Mouse (Mus musculus) bone marrow, adult 2 months (tissue): ENCODE data around the gene Slc27a2. TPM values are rescaled to one million over a fixed set of nuclear protein-coding genes. Genes with fewer than 3 reads are reported as not detected.

Experiments
- H3K27ac ChIP-seq: fragments of 200-500 bp; 2 replicates; pipeline ENCODE4 v1.5.1; 2012; ENCODE audit warnings: low read depth, mild to moderate bottlenecking, control low read depth, inconsistent platforms, low read length; ENCODE audit not compliant: control insufficient read depth, poor library complexity, insufficient read depth
- H3K4me1 ChIP-seq: fragments of 200-500 bp; 2 replicates; pipeline ENCODE4 v1.6.1; 2011; ENCODE audit warnings: low read length; ENCODE audit not compliant: control insufficient read depth, insufficient read depth
- H3K4me3 ChIP-seq: fragments of 200-500 bp; replicated peaks from 2 replicates; pipeline ENCODE3; 2011; ENCODE audit warnings: mild to moderate bottlenecking, low read depth, low read length, control low read depth; ENCODE audit not compliant: control insufficient read depth
- CTCF ChIP-seq: fragments of 200-500 bp; IDR thresholded peaks from 2 replicates; pipeline ENCODE4 v1.5.1; 2011; ENCODE audit warnings: low read length, control low read depth; ENCODE audit not compliant: control insufficient read depth, insufficient read depth
- POLR2A ChIP-seq: fragments of 200-500 bp; IDR thresholded peaks from 2 replicates; pipeline ENCODE4 v1.6.1; 2011; ENCODE audit warnings: low read depth, mild to moderate bottlenecking, control low read depth, low read length, borderline replicate concordance; ENCODE audit not compliant: control insufficient read depth
- WGBS: fragments of 180-500 bp; shearing (Covaris S2); methylation state at CpG from one replicate; pipeline ENCODE4 v1.1.7; 2018; 5-methylcytosine and 5-hydroxymethylcytosine counted together
- polyA plus RNA-seq: library from polyadenylated mRNA; stranded (reverse); fragments of >200 nt; gene quantifications from 2 replicates; pipeline ENCODE4 v1.2.4, GENCODE M21; 2011; ENCODE audit warnings: low replicate concordance; ENCODE audit not compliant: missing spikeins, insufficient read depth, insufficient read length

The Slc27a2 gene
- polyA plus RNA-seq, 1 experiment: 13.0 TPM

DNA sequence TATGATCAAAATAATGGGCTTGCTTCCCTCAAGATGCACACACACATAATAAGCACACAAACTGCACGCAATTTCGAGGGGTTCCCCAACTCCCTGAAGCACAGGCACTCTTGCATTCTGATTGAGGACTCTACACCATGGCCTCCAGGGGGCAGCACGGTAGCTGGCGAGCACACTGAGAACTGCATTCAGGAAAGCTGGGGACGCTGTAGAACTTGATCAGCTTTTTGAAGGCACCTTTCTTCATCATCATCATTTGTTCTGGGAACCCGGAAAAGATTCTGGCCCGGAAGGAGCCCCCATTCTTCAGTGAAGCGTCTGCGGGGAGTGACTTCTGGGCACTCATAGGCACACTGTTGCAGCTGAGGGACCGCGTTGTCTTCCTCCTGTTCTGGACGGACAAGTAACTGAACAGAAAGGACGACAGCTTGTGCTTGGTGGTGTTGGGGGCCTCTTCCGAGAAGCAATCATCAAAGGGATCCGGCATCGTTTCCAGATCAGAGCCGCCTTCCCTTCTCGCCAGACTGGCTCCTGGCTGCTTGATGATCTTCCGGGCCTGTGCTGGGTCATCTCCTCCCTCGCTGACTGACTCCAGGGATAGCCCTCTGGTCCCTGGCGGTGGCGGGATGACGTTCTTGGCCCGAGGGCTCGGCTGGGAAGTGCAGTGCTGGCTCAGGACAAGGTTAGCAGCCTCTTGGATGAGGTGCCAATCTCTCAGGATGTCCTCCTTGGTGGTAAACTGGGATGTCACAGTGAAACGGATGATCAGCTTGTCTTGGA, 41.8 kb downstream of the Slc27a2 start:
- Histone ChIP-seq H3K4me3 (no peak overlapping the region), H3K27ac (no peak overlapping the region), H3K4me1 (peaks cover 1% of the 10 kb centered on the region; the same call in 1 of the 2 replicates)
- 46% methylated on average over 26 of the region's 26 CpGs for WGBS
- TF ChIP-seq CTCF (peak; percentile 92), POLR2A (no peak)

DNA sequence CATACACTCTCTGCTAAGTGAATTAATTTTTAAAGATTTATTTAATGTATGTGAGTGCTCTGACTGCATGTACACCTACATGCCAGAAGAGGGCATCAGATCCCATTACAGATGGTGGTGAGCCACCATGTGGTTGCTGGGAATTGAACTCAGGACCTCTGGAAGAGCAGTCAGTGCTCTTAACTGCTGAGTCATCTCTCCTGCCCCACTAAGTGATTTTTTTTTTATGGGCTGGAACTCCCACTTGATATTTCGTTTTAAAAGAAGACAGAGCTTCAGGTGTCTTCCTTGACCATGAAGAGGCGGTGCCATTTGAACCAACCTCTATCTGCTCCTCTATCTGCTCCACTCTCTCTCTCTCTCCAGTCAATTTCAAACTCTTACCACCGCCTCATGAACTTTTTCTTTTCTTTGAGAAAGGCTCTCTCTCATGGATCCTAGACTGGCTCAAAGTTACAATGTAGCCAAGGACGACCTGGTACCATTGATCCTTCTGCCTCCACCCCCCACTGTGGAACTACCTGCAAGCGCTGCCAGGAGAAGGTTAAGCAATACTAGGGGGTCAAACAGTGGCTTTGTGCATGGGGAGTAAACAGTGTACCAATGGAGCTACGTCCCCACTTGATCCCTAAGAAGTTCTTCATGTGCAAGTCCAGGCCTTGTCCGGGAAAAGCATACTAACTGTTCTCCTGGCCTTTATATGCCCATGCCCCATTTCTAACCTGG, 44.3 kb downstream of the Slc27a2 start:
- WGBS: 82% methylated on average over 7 of the region's 7 CpGs
- Histone ChIP-seq H3K4me3 (no peak overlapping the region), H3K4me1 (peaks cover 1% of the 10 kb centered on the region; the same call in 1 of the 2 replicates), H3K27ac (peak overlapping the region; percentile 82; the same call in 1 of the 2 replicates)
- no peak for TF ChIP-seq CTCF
- no peak for TF ChIP-seq POLR2A

DNA sequence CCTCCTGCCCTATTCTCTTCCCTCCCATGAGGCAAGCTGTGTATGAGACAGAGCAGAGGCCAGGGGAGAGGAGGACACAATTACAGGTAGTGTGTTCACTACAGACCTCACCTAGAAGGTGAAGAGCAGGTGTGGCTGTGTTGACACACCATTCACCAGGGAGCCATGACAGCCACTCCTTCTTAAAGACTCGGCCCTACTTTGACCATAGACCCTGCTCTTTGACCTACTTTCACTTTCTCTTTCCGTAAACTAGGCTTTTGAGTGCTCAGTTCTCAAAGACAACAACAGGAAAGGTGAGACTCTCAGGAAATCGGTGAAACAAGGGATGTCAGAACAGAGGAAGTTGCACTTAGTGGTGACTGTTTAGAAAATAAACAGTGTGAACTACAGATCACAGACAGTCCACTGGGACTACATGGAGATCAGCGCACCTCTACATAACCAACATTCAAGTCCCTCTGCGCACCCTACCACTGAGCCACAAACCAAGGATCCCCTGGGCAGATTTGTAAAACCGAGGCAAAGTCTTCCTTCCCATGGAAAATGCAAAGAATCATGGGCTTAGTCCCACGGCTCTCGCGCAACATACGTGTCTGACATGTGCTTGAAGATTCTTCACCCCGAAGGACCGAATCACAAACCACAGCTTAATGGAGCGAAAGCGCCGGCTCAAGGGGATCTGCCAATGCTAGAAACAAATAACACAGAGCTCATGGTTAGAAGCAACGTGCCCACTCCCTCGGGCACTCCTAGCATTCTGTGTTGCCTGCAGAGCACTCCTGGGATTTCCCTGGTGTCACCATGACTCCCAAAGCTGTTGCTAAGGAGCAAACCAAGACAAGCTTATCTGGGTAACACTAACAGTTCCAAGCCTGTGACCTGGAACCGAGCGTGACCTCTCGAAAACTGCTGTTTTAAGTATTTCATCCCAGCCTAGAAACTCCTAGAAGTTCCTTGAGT, 45.4 kb downstream of the Slc27a2 start:
- WGBS: 70% methylated on average over 20 of the region's 20 CpGs
- no peak for TF ChIP-seq CTCF
- no peak for TF ChIP-seq POLR2A
- Histone ChIP-seq H3K4me3 (peak overlapping the region; percentile 13), H3K4me1 (peaks cover 4% of the 10 kb centered on the region; the same call in 1 of the 2 replicates), H3K27ac (peak overlapping the region; percentile 82)

DNA sequence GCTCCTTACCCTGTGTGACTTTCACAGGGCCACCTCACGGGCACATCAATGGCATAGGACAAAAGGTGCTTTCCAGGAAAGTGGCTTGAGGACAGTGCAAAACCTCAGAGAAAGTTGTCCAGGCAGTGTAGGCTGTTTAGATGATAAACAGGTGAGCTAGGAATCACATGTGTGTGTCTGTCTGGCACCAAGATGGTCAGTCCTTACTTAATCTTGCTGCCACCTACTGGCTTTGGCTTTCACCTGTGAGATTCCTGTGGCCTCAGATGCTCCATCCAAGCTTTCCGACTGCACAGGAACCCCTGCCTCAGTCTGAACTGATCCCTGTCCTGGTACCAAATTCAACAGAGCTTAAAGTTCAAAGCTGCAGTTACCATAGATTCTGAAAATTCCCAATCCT, 46.2 kb downstream of the Slc27a2 start:
- Histone ChIP-seq H3K27ac (no peak overlapping the region), H3K4me3 (no peak overlapping the region), H3K4me1 (peaks cover 4% of the 10 kb centered on the region; the same call in 1 of the 2 replicates)
- 80% methylated on average over 2 of the region's 2 CpGs for WGBS
- TF ChIP-seq CTCF (no peak), POLR2A (no peak)

DNA sequence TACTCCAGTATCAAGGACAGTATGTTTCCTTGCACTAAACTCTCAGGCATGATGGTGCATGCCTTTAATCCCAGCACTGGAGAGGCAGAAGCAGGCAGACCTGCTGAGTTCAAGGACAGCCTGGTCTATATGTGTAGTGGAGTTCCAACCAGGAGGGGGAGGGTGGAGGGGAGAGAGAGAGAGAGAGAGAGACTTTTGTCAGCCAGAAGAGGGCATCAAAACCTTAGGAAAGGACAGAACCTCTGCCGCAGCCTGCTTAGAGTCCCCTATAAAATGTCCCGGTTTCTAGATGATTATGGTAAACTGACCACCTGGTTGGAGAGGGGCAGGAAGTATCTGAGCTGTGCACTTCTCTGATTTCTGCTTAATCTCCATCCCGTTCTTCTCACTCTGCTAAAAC, 46.8 kb downstream of the Slc27a2 start:
- Histone ChIP-seq H3K4me1 (peaks cover 5% of the 10 kb centered on the region; the same call in 1 of the 2 replicates), H3K4me3 (no peak overlapping the region), H3K27ac (no peak overlapping the region)
- no peak for TF ChIP-seq POLR2A
- peak; percentile 41 for TF ChIP-seq CTCF
- 13% methylated on average over 3 of the region's 3 CpGs for WGBS

DNA sequence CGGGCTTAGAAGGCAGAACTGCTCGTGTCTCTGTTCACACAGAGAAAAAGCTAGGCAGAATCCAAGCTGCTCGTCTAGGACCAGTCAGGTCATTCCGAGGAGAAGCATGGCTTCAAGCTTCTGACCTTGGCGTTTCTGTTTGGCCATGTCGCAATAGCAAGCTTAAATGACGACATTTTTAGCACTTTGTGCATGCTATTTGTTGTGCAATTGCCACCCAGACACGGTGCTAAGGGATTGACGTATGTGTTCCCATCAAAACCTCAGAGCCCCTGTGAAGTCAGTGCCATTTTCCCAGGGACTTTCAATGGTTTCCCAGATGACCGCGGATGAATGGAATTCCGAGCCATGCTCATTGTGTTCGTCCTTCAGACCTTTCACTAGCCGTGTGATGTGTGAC, 48.3 kb downstream of the Slc27a2 start:
- H3K4me3 ChIP-seq: no peak overlapping the region
- peak overlapping the region; percentile 46 for H3K27ac ChIP-seq
- TF ChIP-seq POLR2A: no peak
- no peak for TF ChIP-seq CTCF
- H3K4me1 ChIP-seq: peaks cover 5% of the 10 kb centered on the region; the same call in 1 of the 2 replicates
- WGBS: 54% methylated on average over 14 of the region's 14 CpGs

DNA sequence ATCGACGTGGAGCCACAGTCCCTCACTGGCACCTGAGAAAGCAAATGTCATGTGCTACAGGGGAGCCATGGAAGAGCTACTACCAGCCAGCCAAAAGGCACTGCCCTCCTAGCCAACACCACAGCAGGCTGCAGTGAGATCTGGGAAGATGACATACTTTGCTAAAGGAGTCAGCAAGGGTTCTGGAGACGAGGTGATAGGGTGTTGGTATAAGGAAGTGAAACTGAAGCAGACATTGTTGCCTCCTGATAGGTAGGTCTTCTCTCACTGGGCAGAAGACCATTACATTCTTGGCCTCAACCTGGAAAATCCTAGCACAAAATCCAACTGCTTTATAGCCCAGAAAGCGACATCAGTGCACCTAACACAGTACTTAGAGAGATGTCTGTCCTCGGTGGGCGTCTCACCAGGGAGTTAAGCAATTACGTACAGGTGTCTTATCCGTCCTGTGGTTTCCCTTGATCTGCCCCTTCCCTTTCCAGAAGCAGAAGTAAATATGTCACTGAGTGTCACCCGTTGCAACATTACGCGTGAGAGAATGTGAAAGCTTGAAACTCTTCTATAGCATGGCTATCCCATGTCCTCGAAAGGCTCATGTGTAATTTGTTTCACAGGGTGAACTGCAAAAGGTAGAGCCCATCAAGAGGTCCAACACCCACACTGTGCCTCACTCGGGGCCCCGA, 49.9 kb downstream of the Slc27a2 start:
- H3K4me1 ChIP-seq: peaks cover 7% of the 10 kb centered on the region; the same call in 1 of the 2 replicates
- 19% methylated on average over 14 of the region's 14 CpGs for WGBS
- TF ChIP-seq CTCF (no peak), POLR2A (no peak)
- peak overlapping the region; percentile 77 for H3K27ac ChIP-seq
- H3K4me3 ChIP-seq: peak overlapping the region; percentile 19
